Mouse (Mus musculus) heart, embryonic 15.5 days (tissue): ENCODE measurements at regions not wholly inside any gene's neighbourhood (a gene's known extent, or its start where the extent isn't known, plus 50 kb on each side); places are given as distances from the start of the nearest gene placed in this dataset.

Experiments
- ATAC-seq: fragments of 200-750 bp; cut with Nextera tagmentation; replicated peaks from 2 replicates; pipeline ENCODE4 v1.8.0; 2017; ENCODE audit warnings: low read depth, moderate TSS enrichment; ENCODE audit not compliant: insufficient number of reproducible peaks, insufficient read depth, low FRiP score
- H3K27ac ChIP-seq: fragments of 300-500 bp; sonication (generic); 2 replicates; pipeline ENCODE4 v1.5.1; 2015; ENCODE audit warnings: mild to moderate bottlenecking, inconsistent platforms
- H3K27me3 ChIP-seq: fragments of 300-500 bp; sonication (generic); 2 replicates; pipeline ENCODE4 v1.6.1; 2015; ENCODE audit warnings: inconsistent platforms
- H3K36me3 ChIP-seq: fragments of 300-500 bp; sonication (generic); 2 replicates; pipeline ENCODE4 v1.6.1; 2015; ENCODE audit warnings: mild to moderate bottlenecking, inconsistent platforms
- H3K4me1 ChIP-seq: fragments of 300-500 bp; sonication (generic); replicated peaks from 2 replicates; pipeline ENCODE4 v1.6.1; 2015; ENCODE audit warnings: inconsistent platforms
- H3K4me2 ChIP-seq: fragments of 300-500 bp; sonication (generic); 2 replicates; pipeline ENCODE4 v1.6.1; 2015; ENCODE audit warnings: inconsistent platforms, mild to moderate bottlenecking, moderate library complexity
- H3K4me3 ChIP-seq: fragments of 300-500 bp; sonication (generic); 2 replicates; pipeline ENCODE4 v1.5.1; 2015; ENCODE audit warnings: mild to moderate bottlenecking, inconsistent platforms
- H3K9ac ChIP-seq: fragments of 300-500 bp; sonication (generic); 2 replicates; pipeline ENCODE4 v1.6.1; 2015; ENCODE audit warnings: mild to moderate bottlenecking, inconsistent platforms
- H3K9me3 ChIP-seq: fragments of 300-500 bp; sonication (generic); replicated peaks from 2 replicates; pipeline ENCODE4 v1.6.1; 2016; ENCODE audit warnings: inconsistent platforms
- WGBS: fragments of 180-500 bp; shearing (Covaris S2); methylation state at CpG from one replicate; pipeline ENCODE4 v1.1.7; 2015; ENCODE audit warnings: mixed read lengths; 5-methylcytosine and 5-hydroxymethylcytosine counted together

DNA sequence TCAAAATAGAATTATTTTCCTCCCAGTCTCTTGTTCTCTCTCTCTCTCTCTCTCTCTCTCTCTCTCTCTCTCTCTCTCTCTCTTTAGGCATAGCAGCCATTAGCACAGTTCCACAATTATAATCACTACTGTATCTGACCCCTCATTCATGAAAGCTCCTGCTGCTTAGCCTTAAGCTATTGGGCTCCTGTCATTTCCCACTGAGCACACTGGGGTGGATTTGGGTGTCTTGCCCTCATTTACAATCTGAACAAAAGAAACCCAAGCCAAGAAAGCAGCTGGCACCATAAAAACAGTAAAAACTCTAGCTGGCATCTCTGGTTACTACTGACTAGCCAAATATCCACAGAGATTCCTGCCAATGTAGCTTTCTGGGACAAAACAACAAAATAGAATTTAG, 1125.6 kb upstream of the Zeb2 start:
- no peak for ATAC-seq
- Histone ChIP-seq H3K9ac (no peak overlapping the region), H3K27me3 (no peaks in the 10 kb centered on the region), H3K36me3 (no peaks in the 10 kb centered on the region), H3K27ac (no peak overlapping the region), H3K4me1 (no peaks in the 10 kb centered on the region), H3K9me3 (no peaks in the 10 kb centered on the region), H3K4me2 (no peak overlapping the region), H3K4me3 (no peak overlapping the region)

DNA sequence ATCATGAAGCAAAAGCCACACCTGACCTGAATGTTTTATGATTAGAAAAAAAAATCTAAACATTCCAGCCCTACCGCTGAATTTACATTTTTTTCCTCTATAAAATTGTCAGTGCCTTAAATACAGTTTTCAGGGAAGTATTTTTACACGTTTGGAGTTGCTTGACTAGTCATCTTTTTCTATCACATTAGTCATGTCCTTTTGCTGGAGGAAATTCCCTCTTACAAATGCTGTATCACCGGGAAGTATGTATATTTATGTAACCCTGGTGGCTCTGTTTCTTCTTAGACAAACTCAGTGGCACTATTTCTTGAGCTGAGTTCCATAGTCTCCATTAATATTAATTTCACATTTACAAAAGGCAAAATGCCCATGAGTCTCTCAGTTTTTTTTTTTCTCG, 1122.7 kb upstream of the Zeb2 start:
- Histone ChIP-seq H3K4me2 (no peak overlapping the region), H3K9me3 (no peaks in the 10 kb centered on the region), H3K36me3 (no peaks in the 10 kb centered on the region), H3K4me1 (no peaks in the 10 kb centered on the region), H3K27me3 (no peaks in the 10 kb centered on the region), H3K9ac (no peak overlapping the region), H3K4me3 (no peak overlapping the region), H3K27ac (no peak overlapping the region)
- WGBS: 59% methylated on average over 4 of the region's 4 CpGs
- no peak for ATAC-seq

DNA sequence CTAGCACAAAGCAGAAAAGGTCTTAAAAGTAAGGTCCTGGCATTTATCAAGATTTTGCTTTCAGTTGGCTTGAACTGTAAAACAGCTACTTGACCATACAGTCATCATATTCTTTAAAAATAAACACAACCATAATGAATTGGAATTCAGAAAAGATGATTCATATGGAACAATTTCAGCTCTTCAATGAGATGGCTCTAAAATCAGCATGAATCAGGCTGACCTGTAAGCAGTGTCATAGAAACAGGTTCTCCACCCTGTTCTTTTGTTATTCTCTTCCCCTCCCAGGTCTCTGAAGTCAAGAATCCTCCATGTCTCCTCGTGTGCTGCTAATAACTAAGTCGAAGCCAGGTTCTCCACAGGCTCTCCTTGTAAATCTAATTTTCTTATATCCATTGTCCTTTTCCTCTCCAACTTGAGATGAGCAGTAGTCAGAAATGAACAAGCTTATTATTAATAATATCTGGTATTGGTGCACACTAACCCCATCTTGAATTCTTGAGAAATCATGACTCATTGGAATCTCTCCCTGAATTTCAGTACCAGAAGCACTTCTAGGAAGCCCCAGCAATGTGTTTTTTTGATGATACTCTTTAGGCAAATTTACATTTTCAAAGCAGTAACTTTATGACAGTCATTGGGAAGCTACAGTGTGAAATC, 1113.7 kb upstream of the Zeb2 start:
- WGBS: 78% methylated on average over 2 of the region's 2 CpGs
- Histone ChIP-seq H3K9me3 (no peaks in the 10 kb centered on the region), H3K36me3 (no peaks in the 10 kb centered on the region), H3K27me3 (no peaks in the 10 kb centered on the region), H3K9ac (no peak overlapping the region), H3K4me3 (no peak overlapping the region), H3K4me1 (no peaks in the 10 kb centered on the region), H3K4me2 (no peak overlapping the region), H3K27ac (no peak overlapping the region)
- ATAC-seq: no peak

DNA sequence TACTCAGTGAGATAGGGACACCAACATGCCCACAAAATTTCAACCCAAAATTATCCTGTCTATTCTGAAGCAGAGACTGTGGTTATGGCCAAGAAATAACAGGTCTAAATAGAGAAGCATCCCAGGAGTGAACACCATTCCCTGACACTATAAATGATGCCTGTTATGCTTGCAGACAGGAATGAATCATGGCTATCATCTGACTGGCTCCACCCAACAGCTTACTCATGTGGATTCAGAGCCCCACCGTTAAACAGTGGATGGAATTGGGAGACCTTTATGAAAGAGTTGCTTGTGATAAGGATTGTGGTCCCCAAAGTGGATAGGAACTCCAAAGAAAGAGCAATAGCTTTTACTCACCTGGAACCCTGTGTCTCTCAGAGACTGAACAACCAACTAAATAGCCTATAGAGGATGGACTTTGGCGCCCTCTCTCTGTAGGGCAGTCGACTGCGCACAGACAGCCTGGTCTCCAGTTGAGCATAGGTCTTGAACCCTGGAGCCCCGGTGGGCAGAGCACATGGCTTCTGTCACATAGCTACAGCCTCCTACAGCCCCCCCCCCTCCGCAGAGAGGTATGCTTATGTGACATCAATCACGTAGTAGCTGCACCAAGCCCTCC, 1101.3 kb upstream of the Zeb2 start:
- no peak for ATAC-seq
- WGBS: 87% methylated on average over 7 of the region's 7 CpGs
- Histone ChIP-seq H3K4me1 (no peaks in the 10 kb centered on the region), H3K9me3 (no peaks in the 10 kb centered on the region), H3K36me3 (no peaks in the 10 kb centered on the region), H3K27me3 (no peaks in the 10 kb centered on the region), H3K27ac (no peak overlapping the region), H3K4me3 (no peak overlapping the region), H3K9ac (no peak overlapping the region), H3K4me2 (no peak overlapping the region)

DNA sequence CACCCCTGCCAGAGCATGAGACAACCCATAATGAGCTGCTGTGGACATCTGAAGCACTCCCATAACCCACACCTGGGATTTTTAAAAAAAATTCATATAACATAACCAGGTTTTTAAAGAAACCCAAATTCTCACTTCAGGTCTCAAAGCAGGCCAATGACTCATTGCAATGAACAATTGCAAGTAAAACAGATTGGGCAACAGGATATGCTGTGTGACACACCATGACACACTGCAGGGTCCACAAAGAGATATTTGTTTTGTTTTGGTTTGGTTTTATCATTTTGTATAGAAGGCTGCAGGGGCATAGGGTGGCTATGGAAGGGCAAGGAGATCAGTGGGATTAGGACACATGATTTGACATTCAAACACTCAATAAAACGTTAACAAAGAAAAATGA, 1082.1 kb upstream of the Zeb2 start:
- Histone ChIP-seq H3K36me3 (no peaks in the 10 kb centered on the region), H3K9me3 (no peaks in the 10 kb centered on the region), H3K27me3 (no peaks in the 10 kb centered on the region), H3K9ac (no peak overlapping the region), H3K4me2 (no peak overlapping the region), H3K4me1 (no peaks in the 10 kb centered on the region), H3K4me3 (no peak overlapping the region), H3K27ac (no peak overlapping the region)
- ATAC-seq: no peak
- WGBS: 45% methylated on average over 1 of the region's 1 CpGs

DNA sequence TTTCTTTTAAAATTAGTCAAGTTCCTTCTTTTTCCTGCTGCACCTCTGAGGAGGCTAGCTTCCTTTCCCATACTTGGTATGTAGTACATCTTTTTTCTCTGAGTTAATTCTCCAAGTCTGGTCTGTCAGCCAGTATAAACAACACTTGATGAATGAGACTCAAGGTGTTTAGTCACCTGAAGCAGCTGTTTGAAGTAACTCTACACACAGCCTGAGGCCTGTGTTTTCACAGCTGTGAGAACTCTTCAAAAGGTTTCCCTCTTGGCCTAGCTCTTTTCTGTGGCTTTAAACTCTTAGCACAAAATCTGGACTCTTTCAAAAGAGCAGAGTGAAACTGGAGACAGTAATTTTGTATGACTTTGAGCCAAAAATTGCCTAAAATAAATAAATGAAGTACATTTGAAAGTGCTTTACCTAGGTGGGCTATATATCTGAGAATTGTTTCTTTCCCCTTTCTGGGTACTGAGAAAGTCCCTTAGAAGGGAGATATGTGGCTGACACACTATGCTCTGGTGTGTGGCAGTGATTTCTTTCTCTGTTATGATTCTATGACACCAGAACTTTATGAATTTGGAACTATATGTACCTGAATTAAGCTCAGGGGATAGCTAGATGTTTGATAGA, 1070.2 kb upstream of the Zeb2 start:
- Histone ChIP-seq H3K4me2 (no peak overlapping the region), H3K9ac (no peak overlapping the region), H3K36me3 (no peaks in the 10 kb centered on the region), H3K27ac (no peak overlapping the region), H3K9me3 (no peaks in the 10 kb centered on the region), H3K4me1 (no peaks in the 10 kb centered on the region), H3K4me3 (no peak overlapping the region), H3K27me3 (no peaks in the 10 kb centered on the region)
- no peak for ATAC-seq

DNA sequence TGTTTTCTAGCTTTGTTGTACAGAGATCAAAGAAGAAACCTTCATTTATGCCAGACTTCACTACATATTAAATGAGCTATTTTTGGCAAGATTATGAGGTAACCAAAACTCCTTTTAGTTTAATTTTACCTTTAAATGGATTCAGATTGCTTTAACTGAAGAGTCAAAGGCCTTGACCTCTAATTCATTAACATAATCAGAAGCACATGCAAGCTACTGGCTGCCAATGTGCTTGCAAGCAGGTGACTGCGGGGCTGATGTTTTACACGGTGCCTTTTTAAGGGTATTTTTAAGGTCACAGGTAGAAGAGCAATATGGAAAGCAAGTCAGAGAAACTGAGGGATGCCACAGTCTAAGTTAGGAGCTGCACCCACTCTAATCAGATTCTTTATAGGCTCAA, 1066.0 kb upstream of the Zeb2 start:
- no peaks in the 10 kb centered on the region for H3K4me1 ChIP-seq
- no peak for ATAC-seq
- H3K27ac ChIP-seq: no peak overlapping the region
- no peaks in the 10 kb centered on the region for H3K9me3 ChIP-seq
- no peak overlapping the region for H3K4me3 ChIP-seq
- no peaks in the 10 kb centered on the region for H3K27me3 ChIP-seq
- no peaks in the 10 kb centered on the region for H3K36me3 ChIP-seq
- WGBS: 74% methylated on average over 2 of the region's 2 CpGs
- H3K4me2 ChIP-seq: no peak overlapping the region
- H3K9ac ChIP-seq: no peak overlapping the region

DNA sequence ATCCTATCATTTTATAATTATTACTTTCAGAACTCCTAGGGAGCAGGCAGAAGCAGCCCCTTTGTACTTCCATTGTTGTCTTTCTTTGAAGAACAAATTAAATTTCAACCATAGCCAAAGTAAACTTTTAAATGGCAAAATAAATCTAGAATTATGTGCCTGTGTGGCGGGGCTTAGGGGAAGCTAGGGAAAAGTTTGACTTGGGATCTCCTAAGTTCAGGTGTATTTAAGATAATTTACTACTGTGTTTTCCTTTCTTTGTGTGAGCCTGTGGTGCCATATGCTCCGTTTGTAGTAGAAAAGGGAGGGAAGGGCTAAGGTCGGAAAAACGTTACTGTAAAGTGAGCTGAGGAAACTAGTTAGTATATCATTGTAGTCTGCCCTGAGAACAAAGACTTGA, 1062.5 kb upstream of the Zeb2 start:
- no peak overlapping the region for H3K9ac ChIP-seq
- H3K4me3 ChIP-seq: no peak overlapping the region
- no peak for ATAC-seq
- 53% methylated on average over 4 of the region's 4 CpGs for WGBS
- H3K4me2 ChIP-seq: no peak overlapping the region
- H3K36me3 ChIP-seq: no peaks in the 10 kb centered on the region
- H3K9me3 ChIP-seq: no peaks in the 10 kb centered on the region
- no peaks in the 10 kb centered on the region for H3K4me1 ChIP-seq
- no peak overlapping the region for H3K27ac ChIP-seq
- H3K27me3 ChIP-seq: no peaks in the 10 kb centered on the region

DNA sequence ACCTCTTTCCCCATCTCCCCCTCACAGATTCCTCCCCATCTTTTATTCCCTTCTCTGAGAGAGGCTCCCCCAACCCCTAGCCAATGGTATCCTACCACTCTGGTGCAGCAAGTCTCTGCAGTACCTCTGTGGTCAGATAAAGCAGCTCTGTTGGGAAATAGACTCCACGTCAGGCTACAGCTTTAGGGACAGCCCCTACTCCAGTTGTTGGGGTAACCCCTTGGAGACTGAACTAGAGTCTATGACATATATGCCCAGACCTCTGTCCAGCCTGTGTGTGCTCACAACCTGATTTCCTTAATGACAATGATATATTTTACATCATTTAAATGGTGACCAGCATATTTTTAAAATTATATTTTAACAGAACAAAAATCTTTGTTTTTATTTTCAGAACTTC, 1051.3 kb upstream of the Zeb2 start:
- H3K27me3 ChIP-seq: no peaks in the 10 kb centered on the region
- 27% methylated on average over 1 of the region's 1 CpGs for WGBS
- H3K9me3 ChIP-seq: no peaks in the 10 kb centered on the region
- no peak for ATAC-seq
- no peaks in the 10 kb centered on the region for H3K36me3 ChIP-seq
- H3K27ac ChIP-seq: no peak overlapping the region
- H3K9ac ChIP-seq: no peak overlapping the region
- H3K4me1 ChIP-seq: no peaks in the 10 kb centered on the region
- H3K4me2 ChIP-seq: no peak overlapping the region
- no peak overlapping the region for H3K4me3 ChIP-seq

DNA sequence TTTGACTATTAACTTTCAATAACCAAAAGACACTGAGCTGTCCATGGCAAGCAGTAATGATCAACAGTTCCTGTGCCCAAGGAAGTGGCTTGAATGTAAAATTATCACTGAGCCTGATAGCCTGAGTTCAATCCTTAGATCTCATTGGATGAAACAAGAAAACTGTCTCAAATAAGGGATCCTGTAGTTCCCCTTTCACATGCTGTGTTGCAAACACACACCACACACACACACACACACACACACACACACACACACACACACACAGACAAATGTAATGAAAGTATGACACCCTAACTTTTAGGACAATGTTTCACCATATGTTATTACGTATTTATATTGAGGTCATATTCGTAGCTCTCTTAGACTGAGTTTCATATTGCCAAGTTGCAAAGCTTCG, 1032.7 kb upstream of the Zeb2 start:
- 91% methylated on average over 3 of the region's 3 CpGs for WGBS
- H3K27me3 ChIP-seq: no peaks in the 10 kb centered on the region
- H3K4me1 ChIP-seq: no peaks in the 10 kb centered on the region
- no peak overlapping the region for H3K9ac ChIP-seq
- ATAC-seq: no peak
- H3K4me3 ChIP-seq: no peak overlapping the region
- no peak overlapping the region for H3K4me2 ChIP-seq
- H3K36me3 ChIP-seq: no peaks in the 10 kb centered on the region
- H3K9me3 ChIP-seq: no peaks in the 10 kb centered on the region
- H3K27ac ChIP-seq: no peak overlapping the region

DNA sequence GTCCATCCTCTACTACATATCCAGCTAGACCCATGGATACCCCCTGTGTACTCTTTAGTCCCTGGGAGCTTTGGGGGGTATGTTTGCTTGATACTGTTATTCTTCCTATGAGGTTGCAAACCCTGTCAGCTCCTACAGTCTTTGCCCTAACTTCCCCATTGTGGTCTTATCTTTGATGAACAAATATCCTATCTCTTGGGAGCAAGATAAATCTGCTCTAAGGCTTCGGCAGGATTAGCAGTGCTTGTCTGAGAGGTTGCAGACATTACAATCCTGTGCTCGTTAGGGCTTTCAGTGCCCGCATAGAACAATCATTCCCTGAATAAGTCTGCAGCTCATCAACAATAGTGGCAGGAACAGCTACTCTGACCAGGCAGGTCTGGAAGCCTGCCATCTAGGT, 1002.7 kb upstream of the Zeb2 start:
- Histone ChIP-seq H3K4me3 (no peak overlapping the region), H3K4me2 (no peak overlapping the region), H3K4me1 (no peaks in the 10 kb centered on the region), H3K36me3 (no peaks in the 10 kb centered on the region), H3K9ac (no peak overlapping the region), H3K9me3 (no peaks in the 10 kb centered on the region), H3K27me3 (no peaks in the 10 kb centered on the region), H3K27ac (no peak overlapping the region)
- ATAC-seq: no peak
- 21% methylated on average over 3 of the region's 3 CpGs for WGBS

DNA sequence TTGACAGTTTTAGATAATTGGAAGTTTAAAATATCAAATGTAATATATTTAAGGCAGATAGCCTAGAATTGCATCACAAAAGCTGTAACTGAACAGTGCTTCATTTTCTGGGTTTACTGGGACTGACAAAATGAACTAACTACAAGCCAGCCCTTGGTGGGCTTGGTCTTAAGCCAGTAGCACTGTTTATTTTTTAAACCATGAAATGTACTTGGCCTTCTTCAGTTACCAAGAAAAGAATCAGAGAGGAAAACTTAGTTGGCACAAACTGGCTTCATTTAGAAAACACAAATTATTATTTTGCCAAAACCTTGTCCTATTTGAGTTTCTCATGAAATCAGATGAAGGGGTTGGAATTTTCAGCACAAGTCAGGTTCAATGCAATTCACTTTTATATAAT, 989.8 kb upstream of the Zeb2 start:
- H3K4me3 ChIP-seq: no peak overlapping the region
- no peaks in the 10 kb centered on the region for H3K4me1 ChIP-seq
- no peaks in the 10 kb centered on the region for H3K36me3 ChIP-seq
- no peak overlapping the region for H3K27ac ChIP-seq
- H3K27me3 ChIP-seq: no peaks in the 10 kb centered on the region
- no peaks in the 10 kb centered on the region for H3K9me3 ChIP-seq
- H3K9ac ChIP-seq: no peak overlapping the region
- ATAC-seq: no peak
- H3K4me2 ChIP-seq: no peak overlapping the region
